Mouse (Mus musculus): Measurements from ENCODE around the gene Btrc. TPM values are rescaled to one million over a fixed set of nuclear protein-coding genes. Genes with fewer than 3 reads are reported as not detected.
A peak's percentile ranks its signal among the peaks of the same experiment; 100 is the strongest.
"Not testable (repeated sequence)": the region's sequence is repeated elsewhere in the genome, so short reads cannot be mapped to it uniquely, and the experiment has no call there.

Btrc gene
- polyA plus RNA-seq, 2 experiments, result 27.6 to 40.3 TPM

DNA sequence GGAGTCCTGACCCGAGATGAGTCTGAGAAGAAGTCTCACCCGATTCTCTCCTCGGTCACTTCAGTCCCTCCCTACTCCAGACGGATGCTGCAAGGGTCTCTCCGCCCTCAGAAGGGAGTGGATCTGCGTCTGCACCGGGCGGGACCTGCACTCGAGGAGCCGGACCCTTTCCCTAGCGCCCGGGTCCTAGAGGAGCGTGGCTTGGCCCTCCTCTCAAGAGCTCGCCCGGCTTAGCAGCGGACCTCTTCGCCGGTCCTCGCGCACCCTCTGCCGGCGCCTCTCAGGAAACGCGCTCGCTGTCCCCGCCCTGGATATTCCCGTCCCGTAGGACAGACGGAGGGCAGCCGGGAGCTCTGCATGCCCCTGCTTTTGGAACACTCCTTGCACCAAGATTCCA, 181.4 kb downstream of the Btrc start:
- peak overlapping the region; percentile 43 to 50 for H3K4me3 ChIP-seq (ENCODE audit: insufficient read depth in 1 of 2, low read depth in 2 of 2, low read length in 2 of 2)
- peaks cover 5% of the 10 kb centered on the region for H3K27me3 ChIP-seq (ENCODE audit: control insufficient read depth, insufficient read depth, low read length)

DNA sequence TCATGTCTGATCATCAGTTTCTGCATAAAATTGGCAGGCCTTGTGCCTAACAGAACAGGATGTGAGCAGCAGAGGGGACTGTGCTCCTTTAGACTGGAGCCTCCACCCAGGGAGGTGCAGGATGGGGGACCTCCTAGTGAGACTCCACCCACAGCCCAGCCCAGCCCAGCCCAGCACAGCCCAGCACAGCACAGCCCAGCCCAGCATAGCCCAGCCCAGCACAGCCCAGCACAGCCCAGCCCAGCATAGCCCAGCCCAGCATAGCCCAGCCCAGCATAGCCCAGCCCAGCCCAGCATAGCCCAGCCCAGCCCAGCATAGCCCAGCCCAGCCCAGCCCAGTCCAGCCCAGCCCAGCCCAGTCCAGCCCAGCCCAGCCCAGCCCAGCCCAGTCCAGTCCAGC, 184.7 kb downstream of the Btrc start:
- not testable (repeated sequence) for H3K36me3 ChIP-seq (replicated peaks; ENCODE audit: control insufficient read depth, insufficient read depth, low read depth); H3K9me3 ChIP-seq (ENCODE audit: control insufficient read depth, low read length); H3K27ac ChIP-seq; H3K9ac ChIP-seq (replicated peaks); H3K4me2 ChIP-seq (ENCODE audit: low read depth); H3K4me3 ChIP-seq (ENCODE audit: insufficient read depth in 1 of 2, low read depth in 2 of 2, low read length in 2 of 2); H3K27me3 ChIP-seq (ENCODE audit: control insufficient read depth, insufficient read depth, low read length); DNase-seq (ENCODE audit: low read depth in 3 of 3, low spot score in 3 of 3)
- peaks cover 23 to 30% of the 10 kb centered on the region in 2 experiments for H3K4me1 ChIP-seq (replicated peaks; ENCODE audit: control insufficient read depth in 2 of 2, insufficient read depth in 2 of 2, low read length in 1 of 2)
- peak; percentile 83 for ATAC-seq (ENCODE audit: insufficient read depth)

More for the DNA sequence above, 181.4 kb downstream of the Btrc start:
- Histone ChIP-seq H3K27ac (no peak overlapping the region), H3K4me2 (ENCODE audit: low read depth) (peak overlapping the region; percentile 79), H3K36me3 (replicated peaks; ENCODE audit: control insufficient read depth, insufficient read depth, low read depth) (no peaks in the 10 kb centered on the region), H3K9me3 (ENCODE audit: control insufficient read depth, low read length) (no peaks in the 10 kb centered on the region), H3K4me1 (replicated peaks; ENCODE audit: control insufficient read depth in 2 of 2, insufficient read depth in 2 of 2, low read length in 1 of 2) (peaks cover 23 to 35% of the 10 kb centered on the region in 2 experiments), H3K9ac (replicated peaks) (0 out of 2 replicates have a peak overlapping the region, but pooled peaks have one; percentile 9)
- WGBS (ENCODE audit: insufficient replicate concordance), result under 1% methylated on average over 30 of the region's 30 CpGs
- DNase-seq (ENCODE audit: low read depth in 3 of 3, low spot score in 3 of 3), result peak in 2 of 3 experiments; percentile 42 to 58
- ATAC-seq (ENCODE audit: insufficient read depth), result peak; percentile 56; the same call in 1 of the 2 replicates
- TF ChIP-seq CTCF (IDR thresholded peaks at IDR 0.05; ENCODE audit: low read depth) (peak; percentile 94), EP300 (IDR thresholded peaks at IDR 0.05; ENCODE audit: low read depth) (no peak)

DNA sequence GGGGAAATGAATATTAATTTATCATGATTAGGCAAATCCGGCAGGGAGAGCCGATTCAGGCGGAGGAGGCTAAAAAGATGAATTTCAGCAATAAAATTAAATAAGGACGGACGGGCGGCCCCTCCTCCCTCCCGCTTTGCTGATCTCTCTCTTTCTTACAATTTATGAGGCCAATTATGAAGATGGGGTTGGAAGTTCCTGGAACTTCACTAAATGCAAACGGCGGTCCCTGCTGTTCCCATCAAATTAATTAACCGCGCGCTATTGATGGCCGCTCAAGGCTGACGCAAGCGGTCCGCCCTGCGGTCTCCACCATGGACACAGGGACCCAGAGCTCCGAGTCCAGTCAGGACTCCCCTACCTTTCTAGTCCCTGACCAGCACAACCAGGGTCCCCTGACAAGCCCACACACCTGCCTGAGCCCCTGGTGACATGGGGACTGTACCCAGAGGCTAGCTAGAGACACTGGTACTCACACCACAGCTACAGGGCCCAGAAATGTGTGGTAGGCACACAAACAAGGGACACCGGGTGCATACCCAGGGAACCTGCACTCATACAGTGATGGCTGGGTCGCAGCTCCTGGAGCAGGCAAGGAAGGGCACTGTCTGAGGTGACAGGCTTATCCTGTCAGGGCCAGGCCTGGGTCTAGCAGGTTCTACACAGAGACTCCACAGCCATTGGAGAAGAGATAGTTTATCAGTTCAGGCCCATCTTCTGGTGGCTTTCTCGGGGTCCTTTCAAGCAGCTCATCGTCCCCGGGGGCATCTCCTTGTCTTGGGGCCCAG, 185.8 kb downstream of the Btrc start:
- H3K9ac ChIP-seq (replicated peaks), result no peak overlapping the region
- no peak overlapping the region for H3K4me2 ChIP-seq (ENCODE audit: low read depth)
- no peak overlapping the region for H3K27ac ChIP-seq
- no peaks in the 10 kb centered on the region for H3K9me3 ChIP-seq (ENCODE audit: control insufficient read depth, low read length)
- TF ChIP-seq EP300 (IDR thresholded peaks at IDR 0.05; ENCODE audit: low read depth), result peak; percentile 18; the same call in 1 of the 2 replicates
- no peak for TF ChIP-seq CTCF (IDR thresholded peaks at IDR 0.05; ENCODE audit: low read depth)
- peaks cover 23 to 28% of the 10 kb centered on the region in 2 experiments for H3K4me1 ChIP-seq (replicated peaks; ENCODE audit: control insufficient read depth in 2 of 2, insufficient read depth in 2 of 2, low read length in 1 of 2)
- ATAC-seq (ENCODE audit: insufficient read depth) (peak; percentile 57; the same call in 1 of the 2 replicates), DNase-seq (ENCODE audit: low read depth in 3 of 3, low spot score in 3 of 3) (no peak)
- WGBS (ENCODE audit: insufficient replicate concordance), result 71% methylated on average over 23 of the region's 23 CpGs
- no peaks in the 10 kb centered on the region for H3K36me3 ChIP-seq (replicated peaks; ENCODE audit: control insufficient read depth, insufficient read depth, low read depth)
- H3K4me3 ChIP-seq (ENCODE audit: insufficient read depth in 1 of 2, low read depth in 2 of 2, low read length in 2 of 2), result no peak overlapping the region
- H3K27me3 ChIP-seq (ENCODE audit: control insufficient read depth, insufficient read depth, low read length), result no peaks in the 10 kb centered on the region; the same call in none of the 2 replicates

DNA sequence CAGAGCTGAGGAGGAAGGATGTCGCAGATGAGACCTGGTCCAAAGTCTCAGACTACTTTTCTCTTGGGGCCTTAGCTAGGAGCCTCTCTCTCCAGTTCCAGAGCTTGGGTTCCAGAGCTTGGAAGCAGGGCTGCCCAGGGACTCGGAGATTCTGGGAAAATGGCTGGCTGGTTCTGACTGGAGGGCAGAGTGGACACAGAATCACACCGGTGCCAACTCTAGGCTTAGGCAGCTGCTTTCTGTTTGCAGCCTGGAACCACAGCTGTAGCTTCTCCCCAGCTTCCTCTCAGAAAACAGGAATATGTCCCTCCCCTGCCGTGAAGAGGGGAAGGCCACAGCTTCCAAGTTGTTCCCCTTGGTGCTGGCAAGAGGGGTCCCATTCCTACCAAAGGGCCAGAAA, 186.4 kb downstream of the Btrc start:
- TF ChIP-seq EP300 (IDR thresholded peaks at IDR 0.05; ENCODE audit: low read depth) (no peak), CTCF (IDR thresholded peaks at IDR 0.05; ENCODE audit: low read depth) (no peak)
- Histone ChIP-seq H3K4me2 (ENCODE audit: low read depth) (no peak overlapping the region), H3K4me1 (replicated peaks; ENCODE audit: control insufficient read depth in 2 of 2, insufficient read depth in 2 of 2, low read length in 1 of 2) (peaks cover 23 to 28% of the 10 kb centered on the region in 2 experiments), H3K27ac (no peak overlapping the region), H3K9ac (replicated peaks) (no peak overlapping the region), H3K9me3 (ENCODE audit: control insufficient read depth, low read length) (no peaks in the 10 kb centered on the region), H3K4me3 (ENCODE audit: insufficient read depth in 1 of 2, low read depth in 2 of 2, low read length in 2 of 2) (no peak overlapping the region), H3K27me3 (ENCODE audit: control insufficient read depth, insufficient read depth, low read length) (no peaks in the 10 kb centered on the region; the same call in none of the 2 replicates), H3K36me3 (replicated peaks; ENCODE audit: control insufficient read depth, insufficient read depth, low read depth) (no peaks in the 10 kb centered on the region)
- DNase-seq (ENCODE audit: low read depth in 3 of 3, low spot score in 3 of 3) (no peak), ATAC-seq (ENCODE audit: insufficient read depth) (no peak)
- WGBS (ENCODE audit: insufficient replicate concordance), result 50% methylated on average over 4 of the region's 4 CpGs

DNA sequence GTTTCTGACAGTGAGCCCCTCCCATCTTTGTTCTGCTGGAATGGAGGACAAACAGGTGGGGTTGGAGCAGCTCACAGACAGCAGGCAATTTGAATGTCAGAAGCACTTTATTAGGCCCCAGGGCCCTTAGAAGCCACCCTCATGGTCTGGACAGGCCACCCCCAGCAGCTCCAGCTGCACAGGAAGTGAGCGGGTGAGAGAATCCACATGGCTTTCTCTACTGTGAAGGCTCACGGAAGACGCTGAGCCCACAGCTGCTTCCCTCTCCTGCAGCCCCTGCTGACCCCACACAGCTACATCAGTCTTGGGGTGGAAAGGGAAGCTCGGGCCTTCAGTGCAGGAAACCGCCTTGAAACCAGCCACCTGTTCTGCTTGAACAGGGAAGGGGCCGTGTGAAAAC, 188.7 kb downstream of the Btrc start:
- Histone ChIP-seq H3K36me3 (replicated peaks; ENCODE audit: control insufficient read depth, insufficient read depth, low read depth) (no peaks in the 10 kb centered on the region), H3K4me2 (ENCODE audit: low read depth) (no peak overlapping the region), H3K9ac (replicated peaks) (no peak overlapping the region), H3K27me3 (ENCODE audit: control insufficient read depth, insufficient read depth, low read length) (no peaks in the 10 kb centered on the region), H3K4me3 (ENCODE audit: insufficient read depth in 1 of 2, low read depth in 2 of 2, low read length in 2 of 2) (no peak overlapping the region), H3K9me3 (ENCODE audit: control insufficient read depth, low read length) (no peaks in the 10 kb centered on the region), H3K4me1 (replicated peaks; ENCODE audit: control insufficient read depth in 2 of 2, insufficient read depth in 2 of 2, low read length in 1 of 2) (peaks cover 21 to 23% of the 10 kb centered on the region in 2 experiments), H3K27ac (no peak overlapping the region)
- WGBS (ENCODE audit: insufficient replicate concordance), result 42% methylated on average over 6 of the region's 6 CpGs
- no peak for TF ChIP-seq CTCF (IDR thresholded peaks at IDR 0.05; ENCODE audit: low read depth)
- no peak for TF ChIP-seq EP300 (IDR thresholded peaks at IDR 0.05; ENCODE audit: low read depth)
- DNase-seq (ENCODE audit: low read depth in 3 of 3, low spot score in 3 of 3) (no peak), ATAC-seq (ENCODE audit: insufficient read depth) (no peak)

All from liver, embryonic 14.5 days (tissue).